Mouse (Mus musculus) left cerebral cortex, postnatal 25 days (tissue): ENCODE results near the gene Bahd1. TPM values are rescaled to one million over a fixed set of nuclear protein-coding genes. Genes with fewer than 3 reads are reported as not detected.

ENCODE experiments used
- DNase-seq, 2 experiments: peaks; one replicate each; pipeline ENCODE4 v3.0.0; 2022; ENCODE audit warnings: low spot score in 2 of 2, mixed read lengths in 1 of 2
- intact Hi-C: fragments of 180-260 bp; cut with DNase I; formaldehyde crosslinking; loops from one replicate; pipeline ENCODE4 v1.15.1; 2025
- total RNA-seq, 2 experiments: library from RNA; stranded (reverse); gene quantifications; 2 replicates each; pipeline ENCODE4 v1.2.3; 2021

The Bahd1 gene
- total RNA-seq, 2 experiments from 2014 or later: 38.8 to 41.9 TPM

GRCm38 (mm10) chr2:118918543-118918942 is 18.4 kb downstream of the Bahd1 start:
- DNase-seq: no peak
- intact Hi-C loops: loop anchor here (2.0 kb wide), 1 partner anchor 48 kb away; no protein-coding TSS in a partner anchor

DNA sequence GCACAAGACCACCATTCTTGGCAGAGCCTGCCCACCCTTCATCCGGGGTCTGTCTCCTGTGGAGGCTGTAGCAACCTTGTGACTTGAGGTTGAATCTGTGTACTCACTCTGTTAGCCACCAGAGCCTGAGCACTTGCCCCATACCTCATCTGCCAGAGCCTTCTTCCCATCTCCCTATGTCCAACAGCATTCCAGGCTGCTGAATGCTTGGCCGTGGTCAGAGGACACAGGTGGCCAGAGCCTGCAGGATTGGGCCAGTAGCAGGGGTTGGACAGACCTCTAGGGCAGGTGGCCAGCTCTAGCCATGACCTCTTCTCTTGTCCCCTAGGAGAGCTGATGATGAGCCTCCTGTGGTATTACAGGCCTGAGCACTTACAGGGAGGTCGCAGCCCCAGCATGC is 20.3 kb downstream of the Bahd1 start:
- intact Hi-C loops: no loop called here
- DNase-seq: no peak

- intact Hi-C loops: no loop called here
- no peak for DNase-seq
Observed at GRCm38 (mm10) chr2:118925952-118926351, 25.8 kb downstream of the Bahd1 start.

DNA sequence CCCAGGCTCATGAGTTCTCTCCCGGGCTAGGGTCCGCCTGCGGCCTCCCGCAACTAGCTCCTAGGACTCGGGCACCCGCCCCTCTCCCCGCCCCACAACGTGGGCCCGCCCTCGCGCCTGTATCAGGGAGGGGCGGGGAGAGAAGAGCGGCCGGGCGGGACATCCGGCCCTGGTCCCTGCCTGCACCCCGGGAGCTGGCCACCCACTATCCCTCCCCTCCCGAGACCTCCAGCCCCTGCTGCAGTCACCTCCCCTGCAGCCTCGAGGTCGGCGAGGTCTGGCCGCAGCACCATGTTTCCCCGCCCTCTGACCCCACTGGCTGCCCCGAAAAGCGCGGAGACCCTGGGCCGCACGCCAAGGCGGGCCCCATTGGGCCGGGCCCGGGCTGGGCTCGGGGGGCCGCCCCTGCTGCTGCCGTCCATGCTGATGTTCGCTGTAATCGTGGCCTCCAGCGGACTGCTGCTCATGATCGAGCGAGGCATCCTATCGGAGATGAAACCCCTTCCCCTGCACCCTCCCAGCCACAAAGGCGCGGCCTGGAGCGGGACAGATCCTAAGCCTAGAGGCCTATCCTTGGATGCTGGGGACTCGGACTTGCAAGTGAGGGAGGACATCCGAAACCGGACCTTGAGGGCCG is 26.3 kb downstream of the Bahd1 start, which contains the start of gene Chst14:
Gene Chst14 (plus strand): TSS at position 136 of the 637 bp plus-strand sequence.
- intact Hi-C loops: no loop called here
- DNase-seq: peak in 1 of 2 experiments; percentile 31

DNA sequence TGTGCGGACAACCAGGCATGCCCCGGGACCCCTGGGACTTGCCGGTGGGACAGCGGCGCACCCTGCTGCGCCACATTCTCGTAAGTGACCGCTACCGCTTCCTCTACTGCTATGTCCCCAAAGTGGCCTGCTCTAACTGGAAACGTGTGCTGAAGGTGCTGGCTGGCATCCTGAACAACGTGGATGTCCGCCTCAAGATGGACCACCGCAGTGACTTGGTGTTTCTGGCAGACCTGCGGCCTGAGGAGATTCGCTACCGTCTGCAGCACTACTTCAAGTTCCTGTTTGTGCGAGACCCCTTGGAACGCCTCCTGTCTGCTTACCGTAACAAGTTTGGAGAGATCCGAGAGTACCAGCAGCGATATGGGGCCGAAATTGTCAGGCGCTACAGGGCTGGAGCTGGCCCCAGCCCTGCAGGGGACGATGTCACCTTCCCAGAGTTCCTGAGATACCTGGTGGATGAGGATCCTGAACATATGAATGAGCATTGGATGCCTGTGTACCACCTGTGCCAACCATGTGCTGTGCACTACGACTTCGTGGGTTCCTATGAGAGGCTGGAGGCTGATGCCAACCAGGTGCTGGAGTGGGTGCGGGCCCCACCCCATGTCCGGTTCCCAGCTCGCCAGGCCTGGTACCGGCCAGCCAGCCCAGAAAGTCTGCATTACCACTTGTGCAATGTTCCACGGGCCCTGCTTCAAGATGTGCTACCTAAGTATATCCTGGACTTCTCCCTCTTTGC is 27.0 kb downstream of the Bahd1 start:
- intact Hi-C loops: no loop called here

DNA sequence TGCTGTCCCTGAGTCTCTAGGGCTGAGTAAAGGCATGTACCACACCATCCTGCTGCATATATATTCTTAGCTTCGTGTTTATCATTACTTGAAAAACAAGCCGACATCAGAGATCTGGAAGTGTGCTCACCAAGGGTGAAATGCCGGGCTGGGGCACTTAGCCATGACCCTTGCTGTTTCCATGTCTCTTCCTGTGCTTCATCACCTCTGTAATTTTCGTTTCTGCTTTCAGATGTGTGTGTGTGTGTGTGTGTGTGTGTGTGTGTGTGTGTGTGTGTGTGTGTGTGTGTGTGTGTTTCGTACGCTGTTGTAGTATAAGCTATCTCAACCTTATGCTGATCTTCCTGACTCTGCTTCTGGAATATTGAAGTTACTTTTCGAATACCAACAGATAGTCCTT is 41.2 kb downstream of the Bahd1 start:
- intact Hi-C loops: no loop called here

More for the DNA sequence above, 27.0 kb downstream of the Bahd1 start:
- no peak for DNase-seq

GRCm38 (mm10) chr2:118943232-118943631 is 43.1 kb downstream of the Bahd1 start:
- intact Hi-C loops: no loop called here
- DNase-seq: no peak

More for the DNA sequence above, 41.2 kb downstream of the Bahd1 start:
- no peak for DNase-seq

GRCm38 (mm10) chr2:118948818-118949217 is 48.6 kb downstream of the Bahd1 start:
- intact Hi-C loops: no loop called here
- no peak for DNase-seq

GRCm38 (mm10) chr2:118949699-118950098 is 49.5 kb downstream of the Bahd1 start:
- intact Hi-C loops: no loop called here
- no peak for DNase-seq

GRCm38 (mm10) chr2:118956497-118956896 is 56.3 kb downstream of the Bahd1 start:
- no peak for DNase-seq
- intact Hi-C loops: no loop called here

DNA sequence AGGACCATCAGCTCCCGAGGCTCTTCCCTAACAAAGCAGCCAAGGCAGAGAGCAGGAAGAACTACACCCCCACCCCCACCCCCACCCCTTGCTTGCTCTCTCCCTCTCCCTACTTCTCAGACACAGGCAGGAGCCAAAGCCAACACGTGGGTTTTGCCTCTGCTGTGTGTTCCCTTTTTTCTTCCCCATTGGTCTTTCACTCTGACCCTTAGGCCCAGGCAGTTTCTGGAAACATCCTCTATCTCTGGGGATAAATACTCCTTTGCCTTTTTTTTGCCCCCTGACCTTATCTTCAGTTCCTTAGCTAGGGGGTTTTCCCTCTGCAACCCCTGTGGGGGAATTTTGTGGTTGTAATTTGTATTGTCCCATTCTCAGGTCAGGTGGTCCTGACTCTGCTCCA is 59.5 kb downstream of the Bahd1 start:
- no peak for DNase-seq
- intact Hi-C loops: no loop called here

DNA sequence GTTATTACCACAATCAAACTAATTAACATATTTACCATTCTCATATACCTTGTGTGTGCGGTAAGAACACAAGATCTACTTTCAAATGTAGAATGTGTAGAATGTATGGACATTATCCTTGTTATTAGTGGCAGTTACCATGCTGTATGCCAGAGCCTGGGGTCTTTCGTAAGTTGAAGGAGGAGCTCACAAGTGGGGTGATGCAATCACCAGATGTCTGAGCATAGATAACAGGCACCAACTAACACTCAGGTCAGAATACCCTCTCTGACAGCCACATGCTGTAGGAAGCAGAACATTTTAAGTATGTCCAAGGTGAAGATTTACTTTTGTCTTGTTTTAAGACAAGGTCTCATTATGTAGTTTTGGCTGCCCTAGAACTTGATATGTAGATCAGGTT is 60.2 kb downstream of the Bahd1 start:
- intact Hi-C loops: no loop called here
- no peak for DNase-seq

- intact Hi-C loops: no loop called here
- DNase-seq: no peak
Observed at GRCm38 (mm10) chr2:118961546-118961945, 61.4 kb downstream of the Bahd1 start.

- intact Hi-C loops: no loop called here
Observed at GRCm38 (mm10) chr2:118963007-118963675, 63.0 kb downstream of the Bahd1 start.

GRCm38 (mm10) chr2:118963676-118964012 is 63.5 kb downstream of the Bahd1 start:
- DNase-seq: no peak
- intact Hi-C loops: no loop called here

More at GRCm38 (mm10) chr2:118963007-118963675, 63.0 kb downstream of the Bahd1 start:
- no peak for DNase-seq

DNA sequence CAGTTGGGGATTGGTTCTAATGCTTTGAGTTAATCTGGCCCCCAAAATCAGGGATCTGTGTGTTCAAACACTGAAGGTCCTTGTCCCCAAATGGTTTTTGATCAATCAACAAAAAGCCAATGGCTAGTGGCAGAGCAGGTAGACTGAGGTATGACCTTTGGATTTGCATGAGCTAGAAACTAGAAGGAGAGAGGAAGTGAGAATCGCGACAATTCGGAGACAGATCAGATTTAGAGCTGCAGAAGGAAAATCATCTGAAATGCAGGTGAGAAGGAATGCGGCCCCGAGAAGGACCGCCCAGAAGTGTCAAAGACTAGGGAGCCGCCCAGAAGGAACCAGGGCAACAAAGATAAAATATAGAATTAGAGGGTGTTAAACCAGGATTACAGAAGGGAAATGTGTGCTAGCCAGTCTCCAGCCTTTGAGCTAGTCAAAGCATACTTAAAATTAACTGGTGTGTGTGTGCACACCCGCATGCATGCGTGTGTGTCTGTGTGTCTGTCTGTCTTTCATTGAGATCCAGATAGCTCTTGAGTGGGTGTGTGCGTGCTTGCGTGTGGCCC is 69.5 kb downstream of the Bahd1 start:
- DNase-seq: no peak
- intact Hi-C loops: no loop called here

- DNase-seq: no peak
- intact Hi-C loops: no loop called here
Observed at GRCm38 (mm10) chr2:118972048-118972447, 71.9 kb downstream of the Bahd1 start.

DNA sequence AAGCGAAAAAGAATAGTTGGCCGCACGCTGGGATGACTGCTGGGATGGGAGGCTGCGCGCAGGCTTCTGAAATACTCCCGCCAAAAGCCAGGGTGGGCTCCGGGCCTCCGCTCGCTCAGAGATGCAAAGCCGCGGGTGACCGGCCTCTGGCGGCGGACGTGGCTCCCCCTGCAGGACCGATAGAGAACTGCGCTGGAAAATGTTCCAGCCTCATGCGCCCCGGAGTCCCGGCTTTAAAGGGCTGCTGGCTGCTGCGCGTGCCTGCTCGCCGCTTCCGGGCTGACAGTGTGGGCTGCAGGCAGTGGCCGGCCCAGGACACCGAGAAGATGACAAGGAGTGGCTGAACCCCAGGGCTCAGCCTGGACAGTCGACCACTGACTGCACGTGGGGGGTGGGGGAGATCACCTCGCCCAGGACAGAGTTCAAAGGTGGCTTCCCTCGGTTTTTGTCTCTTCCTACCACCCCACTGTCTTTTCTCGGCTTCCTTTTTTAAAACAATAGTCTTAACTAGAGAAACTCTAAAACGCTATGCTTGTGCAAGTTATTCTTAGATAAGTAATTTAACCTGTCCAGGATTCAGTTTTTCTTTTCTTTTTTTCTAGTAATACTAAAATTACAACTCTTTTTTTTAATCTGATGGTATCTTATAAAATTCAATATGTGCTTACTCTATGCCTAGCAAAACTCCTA is 72.7 kb downstream of the Bahd1 start:
- DNase-seq: peak; percentile 79 to 82
- intact Hi-C loops: no loop called here
